Mouse (Mus musculus) cerebellum, adult 2 months (tissue): ENCODE measurements around the gene Mafg. TPM values are rescaled to one million over a fixed set of nuclear protein-coding genes. Genes with fewer than 3 reads are reported as not detected.

Source experiments
- DNase-seq, 2 experiments: peaks; one replicate each; pipeline ENCODE4 v3.0.0; 2021
- H3K27ac ChIP-seq: fragments of 200-500 bp; 2 replicates; pipeline ENCODE4 v1.5.1; 2012; ENCODE audit warnings: low read length, control low read depth, inconsistent platforms; ENCODE audit not compliant: insufficient read depth
- H3K27me3 ChIP-seq: fragments of 200-500 bp; 2 replicates; pipeline ENCODE4 v1.6.1; 2012; ENCODE audit warnings: inconsistent platforms, mild to moderate bottlenecking, low read length, moderate library complexity; ENCODE audit not compliant: control insufficient read depth, insufficient read depth
- H3K4me1 ChIP-seq: fragments of 200-500 bp; 2 replicates; pipeline ENCODE4 v1.6.1; 2011; ENCODE audit warnings: low read length; ENCODE audit not compliant: control insufficient read depth, insufficient read depth
- H3K4me3 ChIP-seq: fragments of 200-500 bp; replicated peaks from 2 replicates; pipeline ENCODE3; 2011; ENCODE audit warnings: mild to moderate bottlenecking, low read depth, low read length, control low read depth; ENCODE audit not compliant: insufficient read depth
- CTCF ChIP-seq: fragments of 200-500 bp; IDR thresholded peaks from 2 replicates; pipeline ENCODE4 v1.5.1; 2011; ENCODE audit warnings: low read depth, mild to moderate bottlenecking, control low read depth, low read length, moderate library complexity, borderline replicate concordance; ENCODE audit not compliant: insufficient read depth
- POLR2A ChIP-seq: fragments of 200-500 bp; IDR thresholded peaks from 2 replicates; pipeline ENCODE4 v1.6.1; 2011; ENCODE audit warnings: low read length, control low read depth, borderline replicate concordance; ENCODE audit not compliant: insufficient read depth
- WGBS: fragments of 180-500 bp; shearing (Covaris S2); methylation state at CpG from one replicate; pipeline ENCODE4 v1.1.7; 2018; 5-methylcytosine and 5-hydroxymethylcytosine counted together
- polyA plus RNA-seq: library from polyadenylated mRNA; depleted of rRNA; stranded (reverse); fragments of >200 nt; gene quantifications from 2 replicates; pipeline ENCODE4 v1.2.3, GENCODE M21; 2012

The Mafg gene
- polyA plus RNA-seq, 1 experiment = 65.3 TPM

GRCm38 (mm10) chr11:120629911-120630310, 3.5 kb downstream of the Mafg start:
- H3K4me1 ChIP-seq = peaks cover 26% of the 10 kb centered on the region
- peak overlapping the region; percentile 33; the same call in 1 of the 2 replicates for H3K27ac ChIP-seq
- H3K4me3 ChIP-seq = no peak overlapping the region
- peak in 1 of 2 experiments; percentile 21 for DNase-seq
- no peaks in the 10 kb centered on the region for H3K27me3 ChIP-seq
- 16% methylated on average over 7 of the region's 7 CpGs for WGBS
- TF ChIP-seq CTCF (no peak), POLR2A (no peak)

- 43% methylated on average over 23 of the region's 23 CpGs for WGBS
- Histone ChIP-seq H3K4me3 (no peak overlapping the region), H3K27me3 (no peaks in the 10 kb centered on the region), H3K27ac (no peak overlapping the region), H3K4me1 (peaks cover 26% of the 10 kb centered on the region)
- no peak for TF ChIP-seq CTCF
- no peak for TF ChIP-seq POLR2A
- peak in 1 of 2 experiments; percentile 43 for DNase-seq
Measured at GRCm38 (mm10) chr11:120629341-120629730, 4.1 kb downstream of the Mafg start.

- TF ChIP-seq POLR2A = no peak
- no peak for TF ChIP-seq CTCF
- no peak overlapping the region for H3K27ac ChIP-seq
- no peaks in the 10 kb centered on the region for H3K27me3 ChIP-seq
- H3K4me3 ChIP-seq = no peak overlapping the region
- peaks cover 26% of the 10 kb centered on the region for H3K4me1 ChIP-seq
- DNase-seq = peak in 1 of 2 experiments; percentile 22
- WGBS = 90% methylated on average over 23 of the region's 23 CpGs
Measured at GRCm38 (mm10) chr11:120628601-120629340, 4.6 kb downstream of the Mafg start.

DNA sequence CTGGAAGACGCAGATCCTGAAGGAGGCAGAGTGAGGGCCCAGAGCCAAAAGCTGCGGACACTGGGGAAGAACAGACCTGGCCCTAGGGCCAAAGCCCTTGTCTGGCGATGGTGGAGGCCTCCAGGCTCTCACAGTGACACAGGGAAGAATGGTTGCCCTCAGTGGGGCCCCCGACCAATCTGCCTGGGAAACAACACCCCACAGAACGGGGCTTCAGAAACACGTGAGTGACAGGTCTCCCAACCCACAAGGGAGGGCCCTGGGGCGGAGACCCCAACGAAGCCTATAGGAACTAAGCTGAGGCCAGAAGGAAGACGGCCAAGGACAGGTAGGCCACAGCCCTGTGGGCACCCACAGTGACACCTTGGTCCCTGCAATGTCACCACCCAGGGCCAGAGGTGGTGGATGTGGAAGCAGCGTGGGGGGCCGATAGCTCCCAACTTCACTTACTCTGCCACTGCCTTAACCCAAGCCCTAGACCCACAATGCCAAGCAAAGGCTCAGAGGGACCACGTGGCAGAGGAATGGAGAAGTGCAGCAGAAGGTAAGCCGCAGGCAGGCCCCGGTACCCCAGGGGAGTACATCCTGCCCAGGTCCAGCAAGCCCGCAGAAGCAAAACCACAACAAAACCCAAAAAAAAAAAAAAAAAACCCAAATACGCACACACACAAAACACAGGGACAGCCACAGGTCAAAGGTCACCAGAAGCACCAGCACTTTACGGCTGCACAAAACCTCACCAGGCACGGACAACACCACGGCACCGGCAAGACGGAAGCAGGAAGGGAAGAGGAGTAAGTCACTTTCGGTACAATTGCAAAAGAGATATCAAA, 5.7 kb downstream of the Mafg start:
- 62% methylated on average over 22 of the region's 22 CpGs for WGBS
- Histone ChIP-seq H3K4me1 (peaks cover 26% of the 10 kb centered on the region), H3K27me3 (no peaks in the 10 kb centered on the region), H3K27ac (no peak overlapping the region), H3K4me3 (no peak overlapping the region)
- DNase-seq = peak in 1 of 2 experiments; percentile 29
- TF ChIP-seq POLR2A = no peak
- TF ChIP-seq CTCF = no peak

GRCm38 (mm10) chr11:120626785-120627467, 6.5 kb downstream of the Mafg start:
- no peaks in the 10 kb centered on the region for H3K27me3 ChIP-seq
- H3K4me3 ChIP-seq = no peak overlapping the region
- no peak for DNase-seq
- H3K4me1 ChIP-seq = peaks cover 24% of the 10 kb centered on the region
- no peak overlapping the region for H3K27ac ChIP-seq
- WGBS = 77% methylated on average over 11 of the region's 11 CpGs
- TF ChIP-seq POLR2A (no peak), CTCF (no peak)

DNA sequence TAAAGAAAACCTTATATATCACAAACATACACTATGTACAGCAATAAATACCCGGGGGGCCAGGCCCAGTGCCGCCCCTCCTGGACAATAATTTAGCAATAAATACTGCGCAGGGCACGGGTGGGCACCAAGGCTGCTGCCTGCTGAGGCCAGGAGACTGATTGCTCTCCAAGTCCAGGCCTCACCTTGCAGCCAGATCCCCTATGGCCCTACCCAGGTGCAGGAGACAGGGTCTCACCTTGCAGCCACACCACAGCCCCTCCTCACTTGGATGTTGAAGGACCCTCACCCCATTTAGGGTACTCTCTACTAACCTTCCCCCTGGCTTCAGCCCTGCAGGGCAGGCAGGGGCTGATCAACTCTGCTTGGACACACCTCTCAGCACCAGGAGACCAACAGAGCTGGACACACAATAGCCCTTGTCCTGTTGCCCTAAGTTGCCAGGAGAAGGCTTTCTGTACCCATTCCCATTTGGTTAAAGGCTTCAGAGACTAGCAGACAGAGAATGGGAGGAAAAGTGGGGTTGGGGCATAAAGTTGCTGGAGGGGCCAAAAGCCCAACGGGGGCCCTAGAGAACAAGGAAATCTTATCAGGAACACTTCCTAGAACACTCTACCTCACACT, 8.1 kb downstream of the Mafg start, which contains the start of gene Sirt7:
TSS of gene Sirt7 (minus strand) at position 89 of the 624 bp plus-strand sequence.
- no peaks in the 10 kb centered on the region for H3K27me3 ChIP-seq
- H3K4me1 ChIP-seq = peaks cover 16% of the 10 kb centered on the region
- peak within 1 kb of the TSS; percentile 66 for H3K4me3 ChIP-seq
- DNase-seq = no peak
- peak within 1 kb of the TSS; percentile 79 for H3K27ac ChIP-seq
- TF ChIP-seq POLR2A = no peak
- TF ChIP-seq CTCF = no peak
- 15% methylated on average over 5 of the region's 5 CpGs for WGBS

DNA sequence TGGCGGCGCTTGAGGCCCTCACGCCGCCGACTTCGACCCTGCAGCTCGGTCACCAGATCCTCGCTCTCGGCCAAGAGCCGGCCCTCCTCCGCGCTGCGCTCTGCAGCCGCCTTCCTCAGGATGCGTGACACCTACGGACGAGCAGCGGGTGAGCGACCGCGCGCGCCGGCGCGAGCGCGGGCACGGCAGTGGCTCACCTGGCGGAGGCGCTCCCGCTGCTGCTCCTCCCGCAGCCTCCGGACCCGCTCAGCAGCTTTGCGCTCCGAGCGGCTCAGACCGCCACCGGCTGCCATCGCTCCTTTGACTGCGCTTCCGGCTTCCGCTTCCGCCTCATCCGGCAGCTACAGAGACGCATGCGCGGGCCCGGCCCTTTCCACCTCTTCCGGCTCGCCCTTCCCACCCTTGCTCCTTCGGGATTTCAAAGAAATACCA, 8.7 kb downstream of the Mafg start:
- Histone ChIP-seq H3K4me1 (peaks cover 11% of the 10 kb centered on the region), H3K27ac (no peak overlapping the region; the same call in 1 of the 2 replicates), H3K4me3 (peak overlapping the region; percentile 66), H3K27me3 (no peaks in the 10 kb centered on the region)
- TF ChIP-seq CTCF = no peak
- peak; percentile 80 for TF ChIP-seq POLR2A
- DNase-seq = peak; percentile 84 to 86
- under 1% methylated on average over 53 of the region's 53 CpGs for WGBS
